Mouse (Mus musculus) Patski (cell line): ENCODE measurements at regions not wholly inside any gene's neighbourhood (a gene's known extent, or its start where the extent isn't known, plus 50 kb on each side); places are given as distances from the start of the nearest gene placed in this dataset.

ENCODE experiments used
- ATAC-seq: fragments of 100-300 bp; one replicate; pipeline ENCODE4 v1.8.0; 2021
- CTCF ChIA-PET: fragments of 350-600 bp; sonication (Branson Sonifier 250); formaldehyde crosslinking; loops from one replicate; lab custom pipeline; 2022; ENCODE audit warnings: inconsistent platforms; lab: Charles Lee
- POLR2A ChIA-PET: fragments of 350-600 bp; sonication (Branson Sonifier 250); formaldehyde crosslinking; loops from one replicate; lab custom pipeline; 2022; ENCODE audit warnings: antibody characterized with exemption, inconsistent platforms; lab: Charles Lee
- DNase-seq: peaks from one replicate; pipeline ENCODE4 v3.0.0-alpha.2; 2011; ENCODE audit warnings: low read depth, low spot score
- H3K27me3 ChIP-seq: fragments of 371-371 bp; one replicate; pipeline ENCODE4 v1.5.1; 2021
- CTCF ChIP-seq: fragments of 100-300 bp; IDR thresholded peaks from one replicate; pipeline ENCODE4 v1.5.1; 2021
- in situ Hi-C: fragments of 300-500 bp; cut with MboI; formaldehyde crosslinking; loops from 3 replicates; pipeline ENCODE4 v1.11.1; 2018; ENCODE audit warnings: low pct_unique_long_range_greater_than_20kb, mixed read lengths

DNA sequence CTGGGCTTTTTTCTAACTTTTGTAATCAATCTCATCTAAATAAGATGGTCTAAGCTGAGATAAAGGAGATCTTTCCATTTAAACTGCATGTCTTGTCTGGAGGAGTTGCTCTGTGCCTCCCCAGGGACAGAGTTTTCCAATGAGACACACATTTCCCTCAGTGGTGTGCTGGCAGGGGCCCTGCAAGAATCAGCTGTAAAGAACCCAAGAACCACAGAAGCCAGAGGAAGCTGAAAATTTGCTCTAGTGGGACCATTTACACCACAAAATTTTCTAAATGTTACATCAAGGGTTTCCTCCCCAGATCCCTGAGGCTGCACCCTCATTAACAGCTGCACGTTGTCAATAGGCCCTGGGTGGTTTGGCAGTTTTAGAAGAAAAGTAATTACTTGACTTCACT, 301.0 kb upstream of the Ttc14 start:
- ChIA-PET POLR2A (no interaction called here), CTCF (no interaction called here)
- DNase-seq = no peak
- ATAC-seq = no peak
- H3K27me3 ChIP-seq = no peaks in the 10 kb centered on the region
- TF ChIP-seq CTCF = no peak
- in situ Hi-C loops = no loop called here

DNA sequence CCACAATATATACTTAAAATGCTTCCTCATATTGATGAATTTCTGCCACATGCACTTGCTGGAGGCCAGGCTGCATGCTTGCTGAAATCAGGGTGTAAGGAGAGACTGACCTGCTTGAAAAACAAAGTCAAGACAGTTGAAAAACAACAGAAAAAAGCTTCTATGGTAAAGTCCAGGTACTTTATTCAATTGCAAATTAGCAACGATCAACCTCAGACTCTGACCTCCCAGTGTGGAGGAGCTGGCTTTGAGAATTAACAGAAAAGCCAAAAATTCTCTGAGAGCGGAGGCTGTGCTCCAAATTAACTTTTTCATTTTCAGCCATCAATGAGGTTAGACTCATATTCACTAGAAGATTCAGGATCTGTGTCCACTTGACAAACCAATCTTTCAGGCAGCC, 291.4 kb upstream of the Ttc14 start:
- in situ Hi-C loops = no loop called here
- TF ChIP-seq CTCF = no peak
- H3K27me3 ChIP-seq = no peaks in the 10 kb centered on the region
- ChIA-PET POLR2A (no interaction called here), CTCF (no interaction called here)
- DNase-seq = no peak
- no peak for ATAC-seq

DNA sequence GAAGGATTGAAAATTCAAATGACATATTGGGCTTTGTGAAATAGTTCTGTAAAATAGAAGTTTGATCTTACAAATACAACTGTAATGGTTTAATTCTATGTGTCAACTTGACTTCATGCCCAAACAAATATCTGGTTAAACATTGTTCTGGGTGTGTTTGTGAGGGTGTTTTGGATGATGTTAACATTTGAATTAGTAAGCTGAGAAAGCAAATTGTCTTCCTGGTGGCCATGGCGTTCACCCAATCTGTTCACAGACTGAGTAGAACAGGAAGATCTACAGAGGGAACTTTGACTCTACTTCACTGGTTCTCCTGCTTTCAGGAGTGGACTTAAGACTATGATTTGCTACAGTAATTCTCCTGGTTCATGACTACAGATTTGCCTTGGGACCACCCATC, 255.5 kb upstream of the Ttc14 start:
- ATAC-seq = no peak
- in situ Hi-C loops = no loop called here

DNA sequence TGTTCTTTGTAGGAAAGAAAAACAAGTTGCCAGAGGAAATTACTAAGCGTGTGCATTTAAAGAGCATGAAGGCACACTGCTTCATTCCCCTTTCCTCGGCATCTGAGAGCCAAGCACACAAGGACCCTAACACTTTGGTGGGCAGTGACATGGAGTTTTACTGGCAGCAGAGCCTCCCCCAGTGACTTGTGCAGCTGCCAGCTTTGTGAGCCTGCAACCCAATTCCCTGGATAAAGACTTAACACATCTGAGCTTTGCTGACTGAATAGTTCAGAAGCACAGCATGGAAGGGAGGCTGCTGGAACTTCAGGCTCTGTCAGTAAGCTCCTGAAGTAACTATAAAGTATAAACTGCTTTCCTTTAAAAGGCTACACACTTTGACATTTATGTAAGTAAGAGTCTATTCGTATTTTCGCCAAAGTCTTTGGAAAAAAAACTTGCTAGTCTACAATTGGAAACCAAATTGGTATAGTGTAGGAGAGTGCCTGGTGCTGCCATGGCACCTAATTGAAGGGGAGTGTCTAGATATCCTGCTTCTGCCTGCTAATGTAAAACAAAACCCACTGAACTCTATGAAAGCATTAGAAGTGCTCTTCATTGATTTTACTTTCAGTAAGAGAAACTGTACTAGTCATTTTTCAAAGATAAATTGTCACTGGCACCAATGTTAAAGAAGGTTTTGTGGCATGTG, 236.8 kb upstream of the Ttc14 start:
- ATAC-seq = no peak
- POLR2A ChIA-PET = no interaction called here
- CTCF ChIA-PET = no interaction called here
- no peak for DNase-seq
- in situ Hi-C loops = no loop called here
- H3K27me3 ChIP-seq = no peaks in the 10 kb centered on the region
- no peak for TF ChIP-seq CTCF

More for the DNA sequence above, 255.5 kb upstream of the Ttc14 start:
- ChIA-PET POLR2A (no interaction called here), CTCF (no interaction called here)
- DNase-seq = no peak
- H3K27me3 ChIP-seq = no peaks in the 10 kb centered on the region
- TF ChIP-seq CTCF = no peak

DNA sequence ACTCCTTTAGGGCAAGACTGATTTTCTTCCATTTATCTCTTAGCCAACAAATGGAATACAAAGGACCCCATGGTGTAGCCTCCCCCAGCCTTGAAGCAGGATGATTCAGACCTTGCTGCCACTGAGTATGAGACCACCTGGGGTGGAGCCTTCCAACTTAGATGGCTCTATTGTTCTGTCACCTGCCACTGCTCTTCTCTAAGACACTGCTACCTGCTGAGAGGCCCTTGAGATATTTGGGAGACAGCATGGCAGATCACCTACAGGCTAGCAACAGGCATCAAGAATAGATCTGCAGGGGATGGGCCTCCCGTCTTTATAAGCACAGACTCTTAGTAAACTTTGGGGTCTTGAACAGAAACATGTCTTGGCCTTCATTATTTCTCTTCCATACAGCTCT, 219.0 kb upstream of the Ttc14 start:
- in situ Hi-C loops = no loop called here
- no peaks in the 10 kb centered on the region for H3K27me3 ChIP-seq
- POLR2A ChIA-PET = no interaction called here
- ATAC-seq (no peak), DNase-seq (no peak)
- no peak for TF ChIP-seq CTCF
- CTCF ChIA-PET = interaction anchor here (4.2 kb wide), 1 partner anchor 14 kb away, joined by 12 read pairs; no protein-coding TSS in a partner anchor

DNA sequence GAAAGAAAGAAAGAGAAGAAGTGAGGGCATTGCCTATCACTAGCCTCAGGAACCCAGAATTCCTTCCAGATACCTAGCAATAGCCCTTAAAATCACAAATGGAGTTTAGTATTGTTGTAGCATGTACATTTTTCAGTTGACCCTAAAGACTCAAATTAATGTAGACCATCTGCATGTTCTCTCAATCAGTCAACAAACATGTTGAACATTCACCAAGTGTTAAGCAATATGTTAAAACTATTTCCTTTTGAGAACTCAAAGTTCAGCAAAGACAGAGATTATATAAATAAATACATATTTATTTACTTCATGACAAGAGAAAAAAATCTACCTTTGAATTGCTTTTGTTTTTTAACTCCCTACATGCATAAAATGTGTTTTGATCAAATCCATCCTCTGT, 185.4 kb upstream of the Ttc14 start:
- CTCF ChIA-PET = no interaction called here
- no peak for ATAC-seq
- POLR2A ChIA-PET = no interaction called here
- H3K27me3 ChIP-seq = no peaks in the 10 kb centered on the region
- no peak for TF ChIP-seq CTCF
- in situ Hi-C loops = no loop called here
- DNase-seq = no peak

DNA sequence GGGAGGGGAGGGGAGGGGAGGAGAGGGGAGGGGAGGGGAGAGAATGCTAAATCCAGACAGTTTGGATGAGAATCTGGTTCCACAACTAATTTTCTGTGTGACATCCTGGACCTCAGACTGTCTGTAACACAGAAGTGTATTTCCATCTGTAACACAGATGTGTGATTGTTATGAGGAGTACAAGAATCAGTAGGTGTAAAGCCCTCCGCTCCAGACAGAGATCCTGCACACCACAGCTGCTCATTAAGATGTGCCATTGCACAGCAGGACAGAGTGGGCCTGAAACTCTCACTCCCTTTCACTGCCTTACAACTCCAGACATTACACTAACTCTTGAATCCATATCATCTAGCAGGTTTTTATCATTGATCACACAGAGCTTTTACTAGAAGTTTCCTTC, 182.8 kb upstream of the Ttc14 start:
- ChIA-PET CTCF (interaction anchor here (1.8 kb wide), 1 partner anchor 15 kb away, joined by 6 read pairs; no protein-coding TSS in a partner anchor), POLR2A (no interaction called here)
- ATAC-seq = no peak
- in situ Hi-C loops = no loop called here
- no peaks in the 10 kb centered on the region for H3K27me3 ChIP-seq
- DNase-seq = no peak
- TF ChIP-seq CTCF = no peak

DNA sequence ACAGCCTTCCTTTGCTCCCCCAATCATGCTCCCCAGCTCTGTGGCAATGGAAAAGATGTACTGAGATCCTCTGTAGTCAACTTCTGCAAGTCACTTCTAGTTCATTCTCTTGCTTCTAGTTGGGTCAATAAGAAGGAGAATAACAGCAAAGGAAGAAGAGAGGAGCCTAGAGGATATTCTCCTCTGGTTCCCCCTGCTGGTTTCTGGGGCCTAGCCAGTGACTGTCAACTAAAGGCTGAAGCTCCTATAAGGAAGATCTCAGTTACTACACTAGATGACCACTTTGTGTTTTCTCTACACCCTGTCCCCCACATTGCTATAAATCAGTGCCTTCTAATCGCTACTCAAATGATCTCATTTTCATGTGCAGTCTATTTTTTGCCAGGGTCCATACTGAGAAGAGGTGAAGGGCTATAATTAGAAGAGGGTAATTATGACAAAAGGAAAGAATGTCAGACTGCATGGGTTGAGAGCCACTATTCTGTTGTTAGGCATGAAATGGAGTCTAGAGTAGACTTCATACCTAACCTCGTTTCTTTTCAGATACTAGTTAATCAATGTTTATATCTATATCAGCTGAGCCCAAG, 166.6 kb upstream of the Ttc14 start:
- TF ChIP-seq CTCF = peak; percentile 12
- DNase-seq (no peak), ATAC-seq (no peak)
- ChIA-PET POLR2A (no interaction called here), CTCF (interaction anchor here (1.3 kb wide), 1 partner anchor 16 kb away, joined by 6 read pairs; no protein-coding TSS in a partner anchor)
- no peaks in the 10 kb centered on the region for H3K27me3 ChIP-seq
- in situ Hi-C loops = no loop called here

DNA sequence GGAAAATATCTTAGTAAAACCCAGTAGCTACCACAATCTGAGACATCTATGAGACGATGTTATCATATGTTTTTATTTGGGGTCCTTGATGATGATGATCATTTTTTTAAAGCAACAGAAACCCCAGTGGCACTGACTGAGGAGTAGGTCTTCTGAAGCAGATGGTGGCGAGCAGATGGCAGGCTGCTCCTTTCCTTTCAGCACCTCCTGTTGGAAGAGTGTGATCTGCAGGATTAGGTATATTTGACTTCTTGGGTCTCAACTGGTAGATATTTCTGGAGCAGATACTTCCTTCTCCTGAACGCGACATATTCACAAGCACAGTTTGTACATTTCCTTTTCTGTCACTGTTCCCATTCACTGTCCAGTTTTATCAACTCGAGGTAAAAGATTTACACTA, 141.0 kb upstream of the Ttc14 start:
- ATAC-seq (no peak), DNase-seq (no peak)
- TF ChIP-seq CTCF = no peak
- ChIA-PET CTCF (interaction anchor here (1.2 kb wide), 1 partner anchor 10 kb away, joined by 3 read pairs; no protein-coding TSS in a partner anchor), POLR2A (no interaction called here)
- in situ Hi-C loops = no loop called here
- H3K27me3 ChIP-seq = peaks cover 2% of the 10 kb centered on the region
